Mouse (Mus musculus) liver, postnatal 0 days (tissue): ENCODE measurements around the gene Gsg1l.

Experiments
- CTCF ChIP-seq: sonication (generic); IDR thresholded peaks from 2 replicates; pipeline ENCODE4 v1.5.1; 2016; ENCODE audit warnings: antibody characterized with exemption, low read depth
- EP300 ChIP-seq: IDR thresholded peaks from 2 replicates; pipeline ENCODE4 v1.6.1; 2016; ENCODE audit warnings: antibody characterized with exemption, low read depth, mild to moderate bottlenecking

DNA sequence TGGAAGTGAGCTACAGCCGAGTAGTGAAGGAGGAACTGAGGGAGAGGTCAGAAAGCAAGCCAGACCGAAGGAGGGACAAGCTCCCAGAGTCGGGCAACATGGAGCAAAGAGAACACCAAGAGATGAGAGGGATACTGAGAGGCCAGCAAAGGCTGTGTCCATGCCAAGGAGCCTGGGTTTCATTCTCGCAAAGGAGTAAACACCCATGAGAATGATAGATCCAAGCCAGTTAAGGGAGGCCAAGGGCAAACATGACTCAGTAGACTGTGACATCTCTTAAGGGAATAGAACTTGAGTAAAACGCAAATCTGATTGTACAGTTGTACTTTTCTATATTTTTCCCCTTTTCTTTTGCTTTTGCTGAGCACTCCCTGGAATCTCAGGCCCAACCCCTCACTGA lies 137.6 kb downstream of the Gsg1l start:
- TF ChIP-seq EP300, result no peak
- TF ChIP-seq CTCF, result no peak
